Mouse (Mus musculus) kidney, adult 2 months (tissue): ENCODE data around the gene Ccdc40. TPM values are rescaled to one million over a fixed set of nuclear protein-coding genes. Genes with fewer than 3 reads are reported as not detected.
A peak's percentile ranks its signal among the peaks of the same experiment; 100 is the strongest.
"Not testable (repeated sequence)": the region's sequence is repeated elsewhere in the genome, so short reads cannot be mapped to it uniquely, and the experiment has no call there.

Experiments
- DNase-seq: peaks from one replicate; pipeline ENCODE4 v3.0.0; 2021
- H3K27ac ChIP-seq: fragments of 200-500 bp; 2 replicates; pipeline ENCODE4 v1.5.1; 2012; ENCODE audit warnings: low read depth, low read length, control low read depth, inconsistent platforms; ENCODE audit not compliant: insufficient read depth
- H3K27me3 ChIP-seq: fragments of 200-500 bp; replicated peaks from 2 replicates; pipeline ENCODE4 v1.6.1; 2012; ENCODE audit warnings: mild to moderate bottlenecking, moderate library complexity, low read length, inconsistent platforms; ENCODE audit not compliant: control insufficient read depth, insufficient read depth
- H3K36me3 ChIP-seq: fragments of 200-500 bp; 2 replicates; pipeline ENCODE4 v1.6.1; 2012; ENCODE audit warnings: mild to moderate bottlenecking, moderate library complexity, low read length, inconsistent platforms; ENCODE audit not compliant: control insufficient read depth, insufficient read depth
- H3K4me1 ChIP-seq: fragments of 200-500 bp; 2 replicates; pipeline ENCODE4 v1.6.1; 2011; ENCODE audit warnings: low read length; ENCODE audit not compliant: control insufficient read depth, insufficient read depth
- H3K4me3 ChIP-seq: fragments of 200-500 bp; 2 replicates; pipeline ENCODE4 v1.5.1; 2011; ENCODE audit warnings: mild to moderate bottlenecking, low read depth, low read length, control low read depth; ENCODE audit not compliant: insufficient read depth
- CTCF ChIP-seq: fragments of 200-500 bp; conservative IDR thresholded peaks from 2 replicates; pipeline ENCODE4 v1.5.1; 2011; ENCODE audit warnings: low read depth, mild to moderate bottlenecking, control low read depth, low read length, moderate library complexity, mixed read lengths; ENCODE audit not compliant: insufficient read depth, insufficient read length
- POLR2A ChIP-seq: fragments of 200-500 bp; IDR thresholded peaks from one replicate; pipeline ENCODE4 v1.6.1; 2011; ENCODE audit warnings: low read depth, low read length, control low read depth
- WGBS: fragments of 180-500 bp; shearing (Covaris S2); methylation state at CpG from one replicate; pipeline ENCODE4 v1.1.7; 2018; 5-methylcytosine and 5-hydroxymethylcytosine counted together
- polyA plus RNA-seq: library from polyadenylated mRNA; depleted of rRNA; stranded (reverse); fragments of >200 nt; gene quantifications from 2 replicates; pipeline ENCODE4 v1.2.3, GENCODE M21; 2012

Gene Ccdc40
- polyA plus RNA-seq, 1 experiment, result 0.30 TPM

- not testable (repeated sequence) for H3K27me3 ChIP-seq, H3K36me3 ChIP-seq, H3K4me3 ChIP-seq, H3K27ac ChIP-seq, H3K4me1 ChIP-seq, DNase-seq
- TF ChIP-seq CTCF, result peak; percentile 29; the same call in 1 of the 2 replicates
- 74% methylated on average over 3 of the region's 3 CpGs for WGBS
Measured at GRCm38 (mm10) chr11:119272492-119272891, 44.1 kb downstream of the Ccdc40 start.

- Histone ChIP-seq H3K27me3 (no peaks in the 10 kb centered on the region), H3K4me3 (no peak overlapping the region), H3K4me1 (no peaks in the 10 kb centered on the region), H3K27ac (no peak overlapping the region), H3K36me3 (no peaks in the 10 kb centered on the region)
- DNase-seq, result no peak
- no peak for TF ChIP-seq POLR2A
- TF ChIP-seq CTCF, result 0 out of 2 replicates have a peak, but pooled peaks have one; percentile 22
- WGBS, result 83% methylated on average over 8 of the region's 8 CpGs
Measured at GRCm38 (mm10) chr11:119273186-119273930, 45.0 kb downstream of the Ccdc40 start.

GRCm38 (mm10) chr11:119281030-119281429, 52.7 kb downstream of the Ccdc40 start:
- no peaks in the 10 kb centered on the region for H3K36me3 ChIP-seq

GRCm38 (mm10) chr11:119285791-119286527, 57.6 kb downstream of the Ccdc40 start:
- H3K27me3 ChIP-seq, result no peaks in the 10 kb centered on the region
- TF ChIP-seq CTCF (no peak), POLR2A (no peak)
- H3K4me1 ChIP-seq, result no peaks in the 10 kb centered on the region
- H3K4me3 ChIP-seq, result no peak overlapping the region
- WGBS, result 47% methylated on average over 9 of the region's 9 CpGs
- H3K36me3 ChIP-seq, result no peaks in the 10 kb centered on the region; the same call in 1 of the 2 replicates
- peak; percentile 50 for DNase-seq
- H3K27ac ChIP-seq, result no peak overlapping the region

More at GRCm38 (mm10) chr11:119281030-119281429, 52.7 kb downstream of the Ccdc40 start:
- Histone ChIP-seq H3K27ac (no peak overlapping the region), H3K27me3 (no peaks in the 10 kb centered on the region), H3K4me1 (no peaks in the 10 kb centered on the region), H3K4me3 (no peak overlapping the region)
- TF ChIP-seq CTCF (no peak), POLR2A (no peak)
- no peak for DNase-seq
- 84% methylated on average over 15 of the region's 15 CpGs for WGBS

GRCm38 (mm10) chr11:119287207-119287992, 59.0 kb downstream of the Ccdc40 start:
- no peaks in the 10 kb centered on the region; the same call in 1 of the 2 replicates for H3K36me3 ChIP-seq
- H3K27ac ChIP-seq, result no peak overlapping the region
- H3K4me1 ChIP-seq, result no peaks in the 10 kb centered on the region
- no peak overlapping the region for H3K4me3 ChIP-seq
- WGBS, result 85% methylated on average over 20 of the region's 20 CpGs
- TF ChIP-seq CTCF, result no peak
- TF ChIP-seq POLR2A, result no peak
- no peak for DNase-seq
- H3K27me3 ChIP-seq, result no peaks in the 10 kb centered on the region

GRCm38 (mm10) chr11:119292861-119293260, 64.5 kb downstream of the Ccdc40 start:
- H3K36me3 ChIP-seq, H3K4me3 ChIP-seq, H3K27me3 ChIP-seq, DNase-seq, H3K4me1 ChIP-seq, H3K27ac ChIP-seq: not testable (repeated sequence)
- 93% methylated on average over 8 of the region's 8 CpGs for WGBS

- DNase-seq, result no peak
- Histone ChIP-seq H3K27me3 (no peaks in the 10 kb centered on the region), H3K27ac (no peak overlapping the region), H3K4me3 (no peak overlapping the region), H3K4me1 (peaks cover 4% of the 10 kb centered on the region; the same call in 1 of the 2 replicates), H3K36me3 (no peaks in the 10 kb centered on the region; the same call in 1 of the 2 replicates)
- 74% methylated on average over 6 of the region's 6 CpGs for WGBS
- TF ChIP-seq POLR2A, result no peak
- no peak for TF ChIP-seq CTCF
Measured at GRCm38 (mm10) chr11:119297996-119298395, 69.6 kb downstream of the Ccdc40 start.
